Mouse (Mus musculus) CD8-positive naive resting alpha-beta T cell, adult 57 days (primary cell): ENCODE data around the gene Ikzf3. TPM values are rescaled to one million over a fixed set of nuclear protein-coding genes. Genes with fewer than 3 reads are reported as not detected.

Experiments used
- total RNA-seq: library from RNA; stranded (reverse); gene quantifications from one replicate; pipeline ENCODE4 v1.2.4, GENCODE M21; 2023

Ikzf3 gene
- 178 TPM for total RNA-seq

GRCm38 (mm10) chr11:98545711-98546231 is at the start of gene Ikzf3:
Gene Ikzf3, minus strand, starts transcription at chr11:98546031.

GRCm38 (mm10) chr11:98586892-98587563 is 41.2 kb upstream of the Ikzf3 start, which contains the start of gene Ormdl3:
Gene Ormdl3, minus strand, starts transcription at chr11:98587368.

GRCm38 (mm10) chr11:98550975-98551828 is 5.4 kb upstream of the Ikzf3 start, which contains the start of gene Zpbp2:
Gene Zpbp2, plus strand, starts transcription at chr11:98551097.

GRCm38 (mm10) chr11:98446213-98446561 is 99.6 kb downstream of the Ikzf3 start, which contains the start of gene Grb7:
Gene Grb7, plus strand, starts transcription at chr11:98446394.

GRCm38 (mm10) chr11:98438331-98439158 is 107.3 kb downstream of the Ikzf3 start, which contains the start of gene Mien1:
Gene Mien1, minus strand, starts transcription at chr11:98438991.

Other genes with a start within 250 kb of the Ikzf3 start
- not detected for gene Neurod2, start 216.4 kb downstream of the Ikzf3 start, total RNA-seq
- gene Ppp1r1b, start 197.6 kb downstream of the Ikzf3 start, total RNA-seq: not detected
- 40.9 TPM for gene Stard3, start 187.7 kb downstream of the Ikzf3 start, total RNA-seq
- not detected for gene Tcap, start 162.2 kb downstream of the Ikzf3 start, total RNA-seq
- not detected for gene Pnmt, start 159.6 kb downstream of the Ikzf3 start, total RNA-seq
- 11.3 TPM for gene Pgap3, start 145.5 kb downstream of the Ikzf3 start, total RNA-seq
- gene Erbb2, start 133.6 kb downstream of the Ikzf3 start, total RNA-seq: not detected
- gene Mien1, start 107.0 kb downstream of the Ikzf3 start, total RNA-seq: 43.0 TPM
- 0.31 TPM for gene Grb7, start 99.6 kb downstream of the Ikzf3 start, total RNA-seq
- 3.7 TPM for gene Zpbp2, start 5.1 kb upstream of the Ikzf3 start, total RNA-seq
- gene Ormdl3, start 41.3 kb upstream of the Ikzf3 start, total RNA-seq: 20.5 TPM
- gene Lrrc3c, start 52.3 kb upstream of the Ikzf3 start, total RNA-seq: not detected
- gene Gm12355, start 79.6 kb upstream of the Ikzf3 start, total RNA-seq: 28.9 TPM
- gene Gsdma3, start 80.3 kb upstream of the Ikzf3 start, total RNA-seq: not detected
- not detected for gene Gsdma2, start 100.7 kb upstream of the Ikzf3 start, total RNA-seq
- gene Gsdma, start 118.3 kb upstream of the Ikzf3 start, total RNA-seq: not detected
- 74.1 TPM for gene Psmd3, start 136.5 kb upstream of the Ikzf3 start, total RNA-seq
- gene Csf3, start 155.2 kb upstream of the Ikzf3 start, total RNA-seq: not detected
- 67.4 TPM for gene Med24, start 183.4 kb upstream of the Ikzf3 start, total RNA-seq
- gene Thra, start 194.6 kb upstream of the Ikzf3 start, total RNA-seq: 48.1 TPM
- 4.7 TPM for gene Nr1d1, start 229.3 kb upstream of the Ikzf3 start, total RNA-seq
- gene Msl1, start 249.5 kb upstream of the Ikzf3 start, total RNA-seq: 99.1 TPM